Mouse (Mus musculus): ENCODE data around the gene Hoxd13.

The Hoxd13 gene

DNA sequence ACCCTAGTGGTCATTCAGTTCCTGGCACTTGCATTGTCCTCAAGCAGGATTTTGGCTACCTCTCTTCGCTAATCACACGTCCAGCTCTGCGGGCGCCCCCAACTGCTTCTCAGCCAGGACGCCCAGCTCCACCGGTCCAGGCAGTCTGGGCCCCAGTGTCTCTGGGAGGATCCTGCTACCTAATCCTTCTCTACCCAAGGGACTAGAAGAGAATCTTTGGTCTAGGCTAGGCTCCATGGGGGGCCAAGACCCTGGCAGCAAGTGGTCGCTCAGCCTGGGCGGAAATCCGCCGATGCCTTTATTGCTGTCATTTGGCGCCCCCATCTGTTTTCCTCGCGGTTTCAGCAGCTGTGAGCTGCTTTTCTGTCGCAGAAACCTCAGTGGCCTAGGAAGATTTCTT, 6.4 kb upstream of the Hoxd13 start:
- DNase-seq (ENCODE audit: low spot score in 2 of 2), result peak in 1 of 2 experiments; percentile 61

DNA sequence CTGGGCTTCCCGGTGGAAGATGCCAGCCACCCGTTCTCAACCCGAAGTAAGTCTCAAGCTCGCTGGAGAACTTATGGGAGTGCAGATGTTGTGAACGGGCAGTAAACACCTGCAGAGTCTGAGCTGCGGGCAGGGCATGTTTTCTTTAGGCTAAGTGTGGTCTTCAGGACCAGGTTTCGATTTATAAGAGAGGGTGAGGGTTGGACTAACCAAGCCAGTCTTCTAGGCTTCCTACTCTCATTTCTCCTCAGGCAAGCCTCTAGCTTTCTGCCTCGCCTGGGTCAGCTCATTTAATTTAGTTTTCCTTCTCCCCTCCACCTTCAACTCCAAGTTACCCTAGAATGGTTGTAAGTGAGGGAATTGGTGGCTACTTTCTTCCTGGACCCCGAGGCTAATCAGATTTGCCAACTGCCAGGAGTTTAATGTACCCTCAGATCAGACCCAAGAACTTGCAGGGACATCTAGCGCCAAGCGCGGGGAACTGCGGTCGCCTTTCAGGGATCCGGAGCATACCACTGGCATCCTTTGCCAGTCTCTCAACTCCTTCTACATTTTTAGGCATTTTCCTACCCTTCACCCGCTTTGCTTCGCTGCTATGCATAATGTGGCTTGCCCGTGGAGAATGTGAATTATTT, 4.7 kb upstream of the Hoxd13 start:
- DNase-seq (ENCODE audit: low spot score in 2 of 2), result peak; percentile 66 to 69

DNA sequence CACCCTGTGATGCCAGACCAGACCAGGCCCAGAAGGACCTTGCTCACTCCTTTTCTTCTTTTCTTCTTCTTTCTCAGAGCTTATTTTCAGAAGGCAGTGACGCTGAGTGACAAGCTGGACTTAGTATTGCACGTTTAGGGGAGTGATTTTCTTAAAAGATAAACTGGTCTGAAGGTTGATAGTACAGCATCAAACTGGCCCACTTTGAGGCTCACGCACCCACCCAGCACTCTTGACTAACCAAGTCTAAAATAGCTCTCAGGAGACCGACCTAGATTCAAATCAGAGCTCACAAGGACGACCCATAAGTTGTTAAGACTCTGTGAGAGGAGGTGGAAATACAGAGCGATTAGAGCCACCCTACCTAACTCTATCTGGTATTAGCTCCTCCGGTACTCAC, 1.7 kb upstream of the Hoxd13 start:
- DNase-seq (ENCODE audit: low spot score in 2 of 2), result no peak

DNA sequence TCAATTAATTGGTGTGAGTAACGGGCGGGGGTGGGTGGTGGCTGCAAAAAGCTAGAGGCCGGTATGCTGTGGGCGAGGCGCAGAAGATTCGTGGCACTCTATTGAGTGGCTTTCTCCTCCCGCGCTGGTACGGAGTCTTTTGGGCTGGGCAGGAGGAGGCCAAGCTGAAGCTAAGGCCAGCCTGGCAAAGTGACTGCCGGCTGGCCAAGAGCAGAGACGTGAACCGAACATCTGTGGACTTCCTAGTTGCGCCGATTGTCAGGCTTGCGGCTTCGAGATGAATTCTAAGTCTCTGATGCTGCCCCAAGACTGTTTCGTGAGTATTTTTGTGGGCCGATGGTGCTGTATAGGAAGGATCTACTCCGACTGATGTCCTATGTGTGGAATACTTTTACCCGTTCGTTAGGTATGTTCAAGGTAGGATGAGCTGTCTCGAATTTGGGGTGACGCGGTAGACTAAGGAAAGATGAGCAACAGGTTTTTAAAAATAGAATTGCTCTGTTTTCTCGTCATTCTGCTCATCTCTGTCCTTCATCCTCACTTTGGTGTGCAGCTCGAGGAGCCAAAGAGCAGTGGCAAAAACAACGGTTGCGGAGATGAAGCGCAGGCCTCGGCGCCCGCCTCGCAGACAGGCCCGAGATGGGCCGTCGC, 794 bp upstream of the Hoxd13 start:
- no peak for DNase-seq (ENCODE audit: low spot score in 2 of 2)

DNA sequence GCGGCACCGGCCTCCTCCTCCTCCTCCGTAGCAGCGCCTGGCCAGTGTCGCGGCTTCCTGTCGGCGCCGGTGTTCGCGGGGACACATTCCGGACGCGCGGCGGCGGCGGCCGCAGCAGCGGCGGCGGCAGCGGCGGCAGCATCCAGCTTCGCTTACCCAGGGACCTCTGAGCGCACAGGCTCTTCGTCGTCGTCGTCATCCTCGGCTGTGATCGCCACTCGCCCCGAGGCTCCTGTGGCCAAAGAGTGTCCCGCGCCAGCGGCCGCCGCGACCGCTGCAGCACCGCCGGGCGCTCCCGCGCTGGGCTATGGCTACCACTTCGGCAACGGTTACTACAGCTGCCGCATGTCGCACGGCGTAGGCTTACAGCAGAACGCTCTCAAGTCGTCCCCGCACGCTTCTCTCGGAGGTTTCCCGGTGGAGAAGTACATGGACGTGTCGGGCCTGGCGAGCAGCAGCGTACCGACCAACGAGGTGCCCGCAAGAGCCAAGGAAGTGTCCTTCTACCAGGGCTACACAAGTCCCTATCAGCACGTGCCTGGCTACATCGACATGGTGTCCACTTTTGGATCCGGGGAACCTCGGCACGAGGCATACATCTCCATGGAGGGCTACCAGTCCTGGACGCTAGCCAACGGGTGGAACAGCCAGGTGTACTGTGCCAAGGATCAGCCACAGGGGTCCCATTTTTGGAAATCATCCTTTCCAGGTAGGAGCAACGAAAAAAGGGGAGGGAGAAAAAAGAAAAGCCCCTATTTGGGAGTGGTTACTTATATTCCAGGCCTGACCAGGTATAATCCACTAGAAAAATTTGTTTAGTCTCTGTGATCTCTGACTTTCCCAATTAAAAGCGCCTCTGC, 490 bp downstream of the Hoxd13 start:
- no peak for DNase-seq (ENCODE audit: low spot score in 2 of 2)

DNA sequence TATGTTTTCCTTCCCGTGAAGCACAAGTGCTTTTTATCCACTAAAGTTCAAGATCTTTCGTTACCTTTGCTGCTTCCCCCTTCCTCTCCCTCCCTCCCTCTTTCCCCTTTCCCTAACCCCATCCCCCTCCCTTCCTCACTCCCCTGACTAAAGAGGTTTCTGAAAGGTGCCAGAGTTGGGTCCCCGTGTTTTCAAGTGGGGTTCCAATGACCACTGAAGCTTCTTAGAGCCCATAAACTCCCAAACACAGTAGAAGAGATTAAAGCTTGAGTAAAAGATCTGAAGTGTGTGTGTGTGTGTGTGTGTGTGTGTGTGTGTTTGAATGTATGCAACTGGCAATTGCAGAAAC, 1.1 kb downstream of the Hoxd13 start:
- no peak for DNase-seq (ENCODE audit: low spot score in 2 of 2)

DNA sequence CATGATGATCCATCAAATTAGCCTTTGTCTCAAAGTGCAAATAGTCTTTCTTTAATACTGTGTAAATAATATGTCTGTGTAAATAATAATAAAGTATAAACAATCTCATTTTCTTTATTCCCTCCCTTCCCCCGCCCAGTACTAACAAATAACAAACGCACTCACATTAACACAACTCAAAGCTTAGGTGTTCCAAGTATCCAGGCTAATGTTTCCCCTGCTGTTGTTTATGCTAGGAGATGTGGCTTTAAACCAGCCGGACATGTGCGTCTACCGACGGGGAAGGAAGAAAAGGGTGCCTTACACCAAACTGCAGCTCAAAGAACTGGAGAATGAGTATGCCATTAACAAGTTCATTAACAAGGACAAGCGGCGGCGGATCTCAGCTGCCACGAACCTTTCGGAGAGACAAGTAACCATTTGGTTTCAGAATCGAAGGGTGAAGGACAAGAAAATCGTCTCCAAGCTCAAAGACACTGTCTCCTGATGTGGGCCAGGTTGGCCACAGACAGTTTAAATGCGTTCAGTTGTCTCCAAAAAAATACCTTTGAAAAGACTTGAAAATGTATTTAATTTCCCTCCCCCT, 1.6 kb downstream of the Hoxd13 start:
- no peak for DNase-seq (ENCODE audit: low spot score in 2 of 2)

DNA sequence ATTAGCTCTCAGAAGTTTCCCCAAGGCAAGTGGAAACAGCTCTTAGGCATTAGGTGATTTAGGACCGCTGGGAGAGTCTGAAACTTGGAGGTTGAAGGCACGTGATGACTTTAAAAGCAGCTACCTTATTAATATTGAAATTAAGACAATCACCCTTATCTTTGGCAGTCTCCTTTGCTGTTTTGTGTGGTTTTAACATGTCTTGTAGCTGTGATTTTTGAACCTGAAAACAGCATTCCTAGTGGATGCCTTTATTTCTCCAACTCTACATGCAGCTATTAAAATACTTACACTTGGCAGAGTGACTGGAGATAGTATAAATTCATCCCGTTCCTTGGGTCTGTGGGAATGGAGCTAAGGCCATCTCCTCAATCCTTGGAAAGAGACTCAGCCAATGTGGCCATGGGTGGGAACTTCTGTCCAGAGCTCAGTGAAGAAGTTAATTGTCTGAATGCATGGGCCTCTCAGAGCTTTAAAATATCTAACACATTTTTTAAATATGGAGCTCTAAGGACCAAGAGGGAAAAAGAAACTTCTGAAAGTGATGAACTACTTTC, 2.6 kb downstream of the Hoxd13 start:
- no peak for DNase-seq (ENCODE audit: low spot score in 2 of 2)

DNA sequence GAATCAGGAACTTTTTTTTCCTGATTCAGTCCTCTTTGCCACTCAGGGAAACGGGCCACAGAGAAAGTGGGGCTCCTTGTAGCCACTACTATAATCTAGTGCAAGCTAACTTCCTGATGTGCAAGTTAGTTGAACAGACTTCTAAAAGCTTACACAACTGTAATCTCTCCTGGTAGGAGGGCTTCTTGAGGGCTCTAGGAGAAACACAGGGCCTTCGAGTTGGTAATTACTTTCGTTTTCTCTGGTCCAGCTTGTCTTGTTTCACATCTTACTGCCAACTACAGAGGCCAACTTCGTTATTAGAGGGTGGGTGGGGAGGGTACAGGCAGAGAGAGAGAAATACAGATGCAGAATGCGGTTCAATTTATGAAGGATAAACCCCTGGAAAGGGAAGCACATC, 3.7 kb downstream of the Hoxd13 start:
- no peak for DNase-seq (ENCODE audit: low spot score in 2 of 2)

DNA sequence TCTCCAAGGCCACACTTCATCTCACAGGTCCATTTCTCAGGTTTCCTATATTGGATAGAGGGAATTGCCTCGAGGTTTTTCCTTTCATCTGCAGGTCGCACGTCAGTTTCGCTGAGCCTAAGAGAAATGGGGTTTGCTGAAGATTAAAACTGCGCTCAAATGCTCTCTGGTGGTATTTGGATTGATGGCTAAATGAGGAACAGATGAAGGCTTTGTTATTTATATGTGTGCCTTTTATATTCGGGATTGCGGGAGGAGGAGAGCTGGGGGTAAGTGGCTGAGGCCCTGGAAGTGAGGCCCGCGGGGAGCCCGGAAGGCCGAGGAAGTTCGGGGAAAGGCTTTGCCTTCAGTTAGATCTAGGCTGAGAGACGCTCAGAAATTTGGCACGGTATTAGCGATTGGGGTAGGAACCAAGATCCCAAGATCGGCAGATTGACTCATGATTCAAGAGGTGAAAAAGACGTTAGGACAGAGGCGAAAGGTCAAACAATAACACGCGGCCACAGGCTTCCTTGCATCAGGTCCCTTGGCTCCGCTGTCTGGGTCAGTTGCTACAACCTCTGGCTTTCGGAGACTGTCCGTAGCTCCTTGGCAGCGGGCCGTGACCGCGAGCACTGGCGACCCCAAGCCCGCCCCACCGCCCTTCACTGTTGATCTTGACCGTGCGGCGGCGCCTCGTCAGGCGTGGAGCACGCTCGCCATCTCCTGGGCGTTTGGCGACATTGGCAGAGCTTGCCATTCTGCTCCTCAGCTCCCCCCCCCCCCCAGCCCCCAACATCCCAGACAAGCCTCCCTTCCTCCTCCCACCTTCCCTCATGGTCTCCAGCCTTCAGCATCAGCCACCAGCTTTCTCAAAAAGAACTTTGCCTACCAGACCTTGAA, 4.6 kb downstream of the Hoxd13 start:
- no peak for DNase-seq (ENCODE audit: low spot score in 2 of 2)

DNA sequence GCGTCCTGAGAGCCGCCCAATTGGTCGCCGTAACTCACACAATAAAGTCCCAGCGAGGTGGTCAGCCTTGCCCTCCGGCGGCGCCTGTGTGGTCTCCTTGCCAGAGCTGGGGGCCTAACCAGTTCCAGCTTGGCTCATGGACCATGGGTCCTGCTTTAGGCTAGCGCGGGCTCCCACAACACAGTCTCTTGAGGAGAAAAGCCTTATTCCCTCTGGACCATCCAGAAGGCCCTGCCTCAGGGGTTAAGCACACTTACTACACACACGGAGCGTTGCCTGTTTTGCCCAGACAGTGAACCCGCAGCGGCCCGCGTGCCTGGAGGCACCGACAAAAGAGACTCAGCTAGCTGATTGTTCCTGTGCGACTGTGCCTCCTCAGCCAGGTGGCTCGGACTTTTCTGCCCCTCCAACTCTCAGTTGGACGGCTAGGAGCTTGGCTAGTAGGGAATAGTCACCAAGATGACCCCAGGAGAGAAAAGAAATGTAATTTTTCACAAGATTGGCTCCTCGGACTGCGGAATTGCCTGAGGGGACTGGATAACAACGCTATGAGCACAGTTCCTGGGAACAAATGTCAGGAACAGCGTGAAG, 5.8 kb downstream of the Hoxd13 start:
- DNase-seq (ENCODE audit: low spot score in 2 of 2), result no peak

DNA sequence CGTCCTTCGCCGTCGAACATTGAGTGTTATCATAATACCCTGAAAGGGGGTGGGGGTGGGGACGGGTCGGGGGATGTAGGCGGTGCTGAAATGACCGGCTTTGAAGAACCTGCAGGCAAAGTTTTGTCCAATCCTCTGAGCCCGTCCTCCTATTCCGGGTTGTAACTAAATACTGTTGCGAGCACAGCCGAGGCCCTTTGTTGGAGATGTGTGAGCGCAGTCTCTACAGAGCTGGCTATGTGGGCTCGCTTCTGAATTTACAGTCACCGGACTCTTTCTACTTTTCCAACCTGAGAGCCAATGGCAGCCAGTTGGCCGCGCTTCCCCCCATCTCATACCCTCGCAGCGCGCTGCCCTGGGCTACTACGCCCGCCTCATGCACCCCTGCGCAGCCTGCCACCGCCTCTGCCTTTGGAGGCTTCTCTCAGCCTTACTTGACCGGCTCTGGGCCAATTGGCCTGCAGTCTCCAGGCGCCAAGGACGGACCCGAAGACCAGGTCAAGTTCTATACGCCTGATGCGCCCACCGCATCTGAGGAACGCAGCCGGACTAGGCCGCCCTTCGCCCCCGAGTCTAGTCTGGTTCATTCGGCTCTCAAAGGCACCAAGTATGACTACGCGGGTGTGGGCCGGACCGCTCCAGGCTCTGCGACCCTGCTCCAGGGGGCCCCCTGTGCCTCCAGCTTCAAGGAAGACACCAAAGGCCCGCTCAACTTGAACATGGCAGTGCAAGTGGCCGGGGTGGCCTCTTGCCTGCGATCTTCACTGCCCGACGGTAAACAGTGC, 7.0 kb downstream of the Hoxd13 start, which contains the start of gene Hoxd12:
Gene Hoxd12 (plus strand): TSS at position 133 of the 785 bp plus-strand sequence.
- DNase-seq (ENCODE audit: low spot score in 2 of 2), result no peak

DNA sequence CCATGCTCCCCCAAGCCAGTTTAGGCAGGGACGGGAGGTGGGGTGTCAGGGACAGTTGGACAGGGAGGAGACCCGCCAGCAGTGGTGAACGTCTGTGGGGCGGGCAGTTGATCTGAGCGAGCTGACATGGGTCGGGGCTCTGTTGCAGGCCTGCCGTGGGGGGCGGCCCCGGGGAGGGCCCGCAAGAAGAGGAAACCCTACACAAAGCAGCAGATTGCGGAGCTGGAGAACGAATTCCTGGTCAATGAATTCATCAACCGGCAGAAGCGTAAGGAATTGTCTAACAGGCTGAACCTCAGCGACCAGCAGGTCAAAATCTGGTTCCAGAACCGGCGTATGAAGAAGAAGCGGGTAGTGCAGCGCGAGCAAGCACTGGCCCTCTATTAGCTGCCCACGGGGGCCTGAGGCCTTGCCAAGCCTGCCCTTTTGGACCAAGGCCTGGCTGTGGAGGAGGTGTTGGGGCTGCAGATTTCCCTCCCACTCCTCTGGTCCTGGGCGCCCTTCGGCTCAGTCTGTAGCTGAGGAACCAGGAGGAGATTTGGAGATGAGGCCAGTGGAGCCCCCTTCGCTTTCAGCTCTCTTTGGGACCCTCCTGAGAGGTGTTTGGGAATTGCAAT, 7.7 kb downstream of the Hoxd13 start:
- DNase-seq (ENCODE audit: low spot score in 2 of 2), result no peak

DNA sequence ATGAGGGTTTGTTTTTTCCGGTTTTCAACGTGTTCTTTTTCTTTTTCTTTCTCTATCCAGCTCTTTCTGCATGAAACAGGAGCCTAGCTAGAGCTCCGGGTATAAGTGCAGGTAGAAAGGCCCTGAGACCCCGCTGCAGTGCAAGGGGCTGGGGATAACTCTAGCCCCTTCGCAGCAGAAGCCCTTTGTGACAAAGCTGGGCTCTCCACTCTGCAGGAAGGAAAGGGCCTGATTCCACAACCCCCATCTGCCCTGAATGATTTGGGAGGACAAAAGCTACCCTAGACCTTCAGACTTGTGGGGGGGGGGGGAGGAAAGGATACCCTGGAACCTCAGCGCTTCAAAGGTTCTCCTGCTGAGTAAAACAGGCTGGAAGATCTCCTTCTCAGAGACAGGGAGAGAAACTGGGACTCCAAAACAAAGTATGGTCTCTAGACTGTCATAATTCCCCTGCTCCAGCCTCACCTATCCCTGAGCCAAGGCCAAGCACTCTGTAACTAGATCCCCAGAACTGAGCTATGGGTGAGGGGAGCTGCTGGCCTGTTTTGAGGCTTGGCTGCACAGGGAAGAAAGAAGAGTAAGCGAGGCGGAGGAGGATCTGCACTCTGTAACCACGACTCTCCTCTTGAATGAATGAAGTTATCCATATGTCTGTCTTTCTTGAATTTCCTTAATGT, 8.4 kb downstream of the Hoxd13 start:
- DNase-seq (ENCODE audit: low spot score in 2 of 2), result no peak

DNA sequence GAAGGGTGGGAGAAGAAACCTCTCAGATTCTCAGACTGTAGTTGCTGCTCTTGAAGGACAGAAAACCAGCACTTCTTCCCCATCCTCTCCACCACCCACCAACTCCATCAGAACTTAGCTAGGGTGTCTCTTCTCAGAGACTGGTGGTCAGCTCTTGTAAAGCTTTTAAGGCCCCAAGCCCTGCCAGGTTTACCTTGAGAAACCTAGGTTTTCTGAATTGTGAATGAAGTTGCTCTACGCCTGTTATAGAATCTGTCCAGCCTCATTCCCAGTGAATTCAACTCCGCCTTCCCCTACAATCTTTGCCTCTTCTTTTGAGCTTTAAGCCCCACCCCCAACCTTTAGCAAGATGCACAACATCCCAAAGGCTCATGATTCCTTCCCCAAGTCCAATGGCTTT, 9.0 kb downstream of the Hoxd13 start:
- DNase-seq (ENCODE audit: low spot score in 2 of 2), result no peak

DNA sequence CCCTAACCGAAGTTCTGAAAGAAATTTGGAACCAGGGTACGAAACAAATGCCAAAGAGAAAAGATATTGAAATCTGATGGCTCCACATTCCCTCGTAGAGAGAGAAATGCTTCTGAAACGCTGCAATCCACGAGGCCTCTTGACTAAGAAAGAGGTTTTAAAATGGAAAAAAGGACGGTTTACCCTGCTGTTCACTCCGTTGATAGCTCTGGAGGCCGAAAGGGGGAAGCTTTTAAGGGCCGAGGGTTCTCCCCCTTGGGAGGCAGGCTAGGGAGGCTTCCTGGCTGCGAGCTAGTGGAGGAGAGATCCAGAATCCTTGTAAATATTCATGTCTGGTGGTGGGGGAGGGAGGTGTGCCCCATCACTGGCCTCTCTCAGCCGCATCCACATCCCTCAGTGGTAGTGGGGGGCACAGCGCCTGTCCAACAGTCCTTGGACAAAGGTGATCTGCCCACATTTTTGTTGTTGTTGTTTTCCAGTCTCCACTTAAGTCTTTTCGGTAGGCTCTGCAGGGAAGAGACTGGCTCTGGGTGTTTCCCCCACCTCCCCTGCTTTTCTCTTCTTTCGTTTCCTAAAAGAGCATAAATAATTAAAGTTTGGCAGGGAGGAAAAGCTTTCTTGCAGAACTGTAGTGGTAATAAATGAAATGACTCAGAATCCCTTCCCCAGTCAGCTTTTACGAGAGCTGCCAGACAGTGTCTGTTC, 10.9 kb downstream of the Hoxd13 start, which contains the start of gene Hoxd11:
Gene Hoxd11 (plus strand): TSS at position 667 of the 705 bp plus-strand sequence.
- DNase-seq (ENCODE audit: low spot score in 2 of 2), result no peak

DNA sequence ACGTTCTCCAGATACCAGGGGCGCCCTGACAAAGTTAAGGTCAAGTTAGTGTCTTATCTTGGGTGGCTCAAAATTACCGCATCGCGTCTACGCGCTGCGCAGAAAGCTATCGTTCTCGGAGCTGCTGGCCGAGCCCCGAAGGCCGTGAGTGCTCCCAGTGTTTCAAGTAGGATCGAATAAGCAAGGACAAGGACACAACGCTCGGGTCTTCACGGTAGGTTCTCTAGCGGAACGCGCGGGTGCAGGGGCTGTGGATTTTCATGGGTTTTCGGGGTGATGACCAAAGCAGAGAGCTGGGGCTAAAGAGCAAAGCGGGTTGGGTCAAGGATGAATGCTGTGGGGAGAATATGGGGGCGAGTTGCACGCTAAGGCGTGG, 11.5 kb downstream of the Hoxd13 start:
- DNase-seq (ENCODE audit: low spot score in 2 of 2), result no peak

DNA sequence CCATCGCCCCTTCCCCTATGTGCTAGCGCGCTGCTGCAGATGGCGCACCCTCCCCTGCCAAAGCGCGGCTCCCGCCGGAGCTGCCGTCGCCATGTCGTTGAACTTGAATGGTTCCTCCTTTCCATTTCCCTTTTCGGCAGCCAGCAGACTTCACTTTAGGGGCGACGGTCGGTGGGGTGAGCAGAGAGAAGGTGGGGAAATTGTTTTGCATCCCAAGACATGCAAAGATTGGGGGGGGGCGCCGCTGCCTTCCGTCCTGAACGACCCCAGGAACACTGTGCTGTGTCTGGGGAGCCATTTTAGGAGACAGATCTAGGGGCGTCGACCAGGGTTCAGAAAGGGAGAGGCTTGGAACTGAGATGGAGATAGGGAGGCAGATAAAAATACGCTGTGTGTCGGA, 11.9 kb downstream of the Hoxd13 start:
- no peak for DNase-seq (ENCODE audit: low spot score in 2 of 2)

Measured in right cerebral cortex, adult 2 months (tissue).